Mouse (Mus musculus) MEL (cell line): ENCODE results near the gene Nenf. TPM values are rescaled to one million over a fixed set of nuclear protein-coding genes. Genes with fewer than 3 reads are reported as not detected.

Source experiments
- DNase-seq: peaks from one replicate; pipeline ENCODE4 v3.0.0; 2011; ENCODE audit warnings: low read depth, low spot score
- H3K27ac ChIP-seq: 2 replicates; pipeline ENCODE4 v1.5.1; 2012; ENCODE audit warnings: low read depth, mild to moderate bottlenecking, control low read depth, low read length, moderate library complexity; ENCODE audit not compliant: control insufficient read depth
- H3K27me3 ChIP-seq, 2 experiments: fragments of 150-350 bp in 1 of 2; sonication (generic) in 1 of 2; 2 replicates each; pipeline ENCODE4 v1.6.1; 2012; ENCODE audit warnings: low read length in 2 of 2, mild to moderate bottlenecking in 2 of 2, improper control_type of control experiment in 1 of 2, moderate library complexity in 1 of 2; ENCODE audit not compliant: insufficient read depth in 2 of 2, control insufficient read depth in 1 of 2
- H3K36me3 ChIP-seq, 2 experiments: 2 replicates each; pipeline ENCODE4 v1.6.1; 2012 to 2014; ENCODE audit warnings: low read length in 2 of 2, improper control_type of control experiment in 1 of 2, inconsistent platforms in 1 of 2, mild to moderate bottlenecking in 1 of 2; ENCODE audit not compliant: insufficient read depth in 2 of 2, control insufficient read depth in 1 of 2
- H3K4me1 ChIP-seq, 2 experiments: fragments of 150-350 bp in 1 of 2; sonication (generic) in 1 of 2; 2 replicates each; pipeline ENCODE4 v1.6.1; 2012; ENCODE audit warnings: low read length in 2 of 2, improper control_type of control experiment in 1 of 2, mild to moderate bottlenecking in 1 of 2; ENCODE audit not compliant: insufficient read depth in 2 of 2, control insufficient read depth in 1 of 2
- H3K4me3 ChIP-seq, 2 experiments: fragments of 150-350 bp in 1 of 2; sonication (generic) in 1 of 2; 2 replicates each; pipeline ENCODE4 v1.5.1; 2012; ENCODE audit warnings: low read depth in 2 of 2, low read length in 2 of 2, mild to moderate bottlenecking in 2 of 2, moderate library complexity in 2 of 2, control low read depth in 1 of 2, improper control_type of control experiment in 1 of 2; ENCODE audit not compliant: control insufficient read depth in 1 of 2, insufficient read depth in 1 of 2
- H3K79me2 ChIP-seq: 2 replicates; pipeline ENCODE4 v1.6.1; 2012; ENCODE audit warnings: mild to moderate bottlenecking, low read length, moderate library complexity; ENCODE audit not compliant: control insufficient read depth, poor library complexity, insufficient read depth
- H3K9ac ChIP-seq: 2 replicates; pipeline ENCODE4 v1.6.1; 2012; ENCODE audit warnings: low read depth, mild to moderate bottlenecking, control low read depth, low read length, moderate library complexity; ENCODE audit not compliant: control insufficient read depth, poor library complexity, severe bottlenecking
- H3K9me3 ChIP-seq: fragments of 150-350 bp; sonication (generic); replicated peaks from 2 replicates; pipeline ENCODE4 v1.6.1; 2012; ENCODE audit warnings: mild to moderate bottlenecking, low read length, improper control_type of control experiment, moderate library complexity; ENCODE audit not compliant: insufficient read depth
- BHLHE40 ChIP-seq: IDR thresholded peaks from 2 replicates; pipeline ENCODE4 v1.6.1; 2012; ENCODE audit warnings: low read depth, mild to moderate bottlenecking, inconsistent platforms, low read length, improper control_type of control experiment, borderline replicate concordance
- CHD1 ChIP-seq: IDR thresholded peaks from 2 replicates; pipeline ENCODE4 v1.6.1; 2012; ENCODE audit warnings: low read depth, mild to moderate bottlenecking, inconsistent platforms, low read length, improper control_type of control experiment
- CHD2 ChIP-seq: IDR thresholded peaks from 2 replicates; pipeline ENCODE4 v1.6.1; 2011; ENCODE audit warnings: low read length, improper control_type of control experiment
- CTCF ChIP-seq, 3 experiments: IDR thresholded peaks in 2 of 3; conservative IDR thresholded peaks in 1 of 3; 2 replicates each; pipeline ENCODE4 v1.5.1; 2011 to 2012; ENCODE audit warnings: low read length in 3 of 3, low read depth in 2 of 3, mild to moderate bottlenecking in 2 of 3, improper control_type of control experiment in 1 of 3, inconsistent platforms in 1 of 3, mixed read lengths in 1 of 3, moderate library complexity in 1 of 3; ENCODE audit not compliant: control insufficient read depth in 1 of 3, insufficient read depth in 1 of 3, poor library complexity in 1 of 3, severe bottlenecking in 1 of 3
- ELF1 ChIP-seq: IDR thresholded peaks from 2 replicates; pipeline ENCODE4 v1.6.1; 2014; ENCODE audit warnings: low read depth, mild to moderate bottlenecking, inconsistent platforms, low read length, improper control_type of control experiment, moderate library complexity
- GATA1 ChIP-seq: IDR thresholded peaks from 2 replicates; pipeline ENCODE4 v1.6.1; 2011; ENCODE audit warnings: low read depth, low read length, improper control_type of control experiment
- HCFC1 ChIP-seq: IDR thresholded peaks from 2 replicates; pipeline ENCODE4 v1.6.1; 2012; ENCODE audit warnings: low read depth, mild to moderate bottlenecking, inconsistent platforms, low read length, improper control_type of control experiment, moderate library complexity
- MAFK ChIP-seq: IDR thresholded peaks from 2 replicates; pipeline ENCODE4 v1.6.1; 2011; ENCODE audit warnings: low read depth, mild to moderate bottlenecking, low read length, improper control_type of control experiment, borderline replicate concordance
- MAX ChIP-seq: IDR thresholded peaks from 2 replicates; pipeline ENCODE4 v1.6.1; 2011; ENCODE audit warnings: low read length, improper control_type of control experiment
- MAZ ChIP-seq: IDR thresholded peaks from 2 replicates; pipeline ENCODE4 v1.6.1; 2012; ENCODE audit warnings: low read depth, mild to moderate bottlenecking, inconsistent platforms, low read length, improper control_type of control experiment
- MEF2A ChIP-seq: IDR thresholded peaks from 2 replicates; pipeline ENCODE4 v1.6.1; 2014; ENCODE audit warnings: low read depth, mild to moderate bottlenecking, inconsistent platforms, low read length, improper control_type of control experiment; ENCODE audit not compliant: poor library complexity, insufficient replicate concordance, severe bottlenecking; ENCODE audit errors: extremely low read depth
- MXI1 ChIP-seq: IDR thresholded peaks from 2 replicates; pipeline ENCODE4 v1.6.1; 2011; ENCODE audit warnings: mild to moderate bottlenecking, low read depth, low read length, improper control_type of control experiment
- MYB ChIP-seq: IDR thresholded peaks from 2 replicates; pipeline ENCODE4 v1.6.1; 2011; ENCODE audit warnings: mild to moderate bottlenecking, low read depth, low read length, improper control_type of control experiment
- MYC ChIP-seq: IDR thresholded peaks from 2 replicates; pipeline ENCODE4 v1.6.1; 2011; ENCODE audit warnings: low read depth, mild to moderate bottlenecking, low read length, improper control_type of control experiment, moderate library complexity
- NELFE ChIP-seq: IDR thresholded peaks from 2 replicates; pipeline ENCODE4 v1.6.1; 2011; ENCODE audit warnings: low read depth, low read length, improper control_type of control experiment
- POLR2A ChIP-seq, 2 experiments: IDR thresholded peaks; 2 replicates each; pipeline ENCODE4 v1.6.1; 2011 to 2012; ENCODE audit warnings: low read length in 2 of 2, mild to moderate bottlenecking in 2 of 2, control low read depth in 1 of 2, improper control_type of control experiment in 1 of 2, low read depth in 1 of 2, moderate library complexity in 1 of 2; ENCODE audit not compliant: control insufficient read depth in 1 of 2, insufficient read depth in 1 of 2, poor library complexity in 1 of 2
- POLR2AphosphoS2 ChIP-seq: IDR thresholded peaks from 2 replicates; pipeline ENCODE4 v1.6.1; 2011; ENCODE audit warnings: low read length, improper control_type of control experiment
- POLR2AphosphoS5 ChIP-seq: IDR thresholded peaks from 2 replicates; pipeline ENCODE4 v1.6.1; 2012; ENCODE audit warnings: low read depth, borderline replicate concordance, mild to moderate bottlenecking, inconsistent platforms, low read length, moderate library complexity, mixed read lengths
- RAD21 ChIP-seq: IDR thresholded peaks from 2 replicates; pipeline ENCODE4 v1.6.1; 2011; ENCODE audit warnings: mild to moderate bottlenecking, low read depth, low read length, improper control_type of control experiment
- SIN3A ChIP-seq: IDR thresholded peaks from 2 replicates; pipeline ENCODE4 v1.6.1; 2012; ENCODE audit warnings: low read length, improper control_type of control experiment, inconsistent platforms
- SMC3 ChIP-seq: IDR thresholded peaks from 2 replicates; pipeline ENCODE4 v1.6.1; 2011; ENCODE audit warnings: low read depth, low read length, improper control_type of control experiment
- TCF12 ChIP-seq: IDR thresholded peaks from 2 replicates; pipeline ENCODE4 v1.6.1; 2014; ENCODE audit warnings: low read depth, mild to moderate bottlenecking, inconsistent platforms, low read length, improper control_type of control experiment, moderate library complexity
- UBTF ChIP-seq: IDR thresholded peaks from 2 replicates; pipeline ENCODE4 v1.6.1; 2012; ENCODE audit warnings: low read depth, mild to moderate bottlenecking, inconsistent platforms, low read length, improper control_type of control experiment, moderate library complexity, borderline replicate concordance; ENCODE audit not compliant: insufficient read depth
- USF2 ChIP-seq, 2 experiments: IDR thresholded peaks; 2 replicates each; pipeline ENCODE4 v1.6.1; 2011 to 2012; ENCODE audit warnings: improper control_type of control experiment in 2 of 2, low read length in 2 of 2, borderline replicate concordance in 1 of 2, inconsistent platforms in 1 of 2, low read depth in 1 of 2, mild to moderate bottlenecking in 1 of 2; ENCODE audit not compliant: insufficient read depth in 1 of 2
- ZC3H11A ChIP-seq: IDR thresholded peaks from 2 replicates; pipeline ENCODE4 v1.6.1; 2012; ENCODE audit warnings: low read depth, mild to moderate bottlenecking, inconsistent platforms, low read length, improper control_type of control experiment
- ZNF384 ChIP-seq: IDR thresholded peaks from 2 replicates; pipeline ENCODE4 v1.6.1; 2012; ENCODE audit warnings: low read depth, mild to moderate bottlenecking, inconsistent platforms, low read length, improper control_type of control experiment
- polyA plus RNA-seq, 2 experiments: library from polyadenylated mRNA; stranded (reverse) in 1 of 2; unstranded in 1 of 2; fragments of >175 nt in 1 of 2; fragments of >200 nt in 1 of 2; gene quantifications; 2 replicates each; pipeline versions ENCODE4 v1.2.1 to v1.2.4; 2012; ENCODE audit warnings: low replicate concordance in 2 of 2, low read depth in 1 of 2; ENCODE audit not compliant: insufficient read length in 2 of 2, insufficient read depth in 1 of 2, missing spikeins in 1 of 2
- total RNA-seq: library from RNA; depleted of rRNA; stranded (reverse); fragments of 300-350 nt; gene quantifications from 2 replicates; pipeline ENCODE4 v1.2.3, GENCODE M21; 2012

The Nenf gene
- total and polyA plus RNA-seq, 3 experiments: 49.4 to 53.2 TPM; not detected in 1

- Histone ChIP-seq H3K27me3 (no peaks in the 10 kb centered on the region), H3K9me3 (no peaks in the 10 kb centered on the region), H3K4me1 (no peaks in the 10 kb centered on the region), H3K79me2 (no peaks in the 10 kb centered on the region), H3K36me3 (peaks cover 0 to 19% of the 10 kb centered on the region in 2 experiments; a peak in 2 of 4 replicates), H3K9ac (no peak overlapping the region), H3K27ac (no peak overlapping the region), H3K4me3 (no peak overlapping the region)
- TF ChIP-seq MXI1 (no peak), SIN3A (no peak), MEF2A (no peak), POLR2AphosphoS2 (no peak), MAZ (no peak), POLR2AphosphoS5 (no peak), ZC3H11A (no peak), MYB (no peak)
- no peak for DNase-seq
Measured at GRCm38 (mm10) chr1:191348996-191349395, 31.0 kb upstream of the Nenf start.

DNA sequence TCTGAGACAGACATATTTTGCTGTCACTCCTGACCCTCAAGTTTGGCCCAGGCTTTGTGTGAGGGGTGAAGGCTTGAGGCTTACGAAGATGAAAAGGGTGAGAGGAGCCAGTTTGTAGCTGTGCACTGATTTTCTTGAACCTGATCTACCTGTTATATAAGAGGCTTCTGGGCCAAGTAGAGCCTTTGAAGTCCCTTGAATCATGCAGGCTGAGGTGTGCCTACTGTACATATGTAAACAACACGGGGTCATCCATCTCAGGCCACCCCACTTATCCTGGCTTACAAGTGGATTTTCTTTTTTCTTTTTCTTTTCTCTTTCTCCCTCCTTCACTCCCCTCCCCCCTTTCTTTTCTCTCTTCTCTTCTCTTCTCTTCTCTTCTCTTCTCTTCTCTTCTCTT lies 30.6 kb upstream of the Nenf start:
- Histone ChIP-seq H3K4me3 (no peak overlapping the region), H3K79me2 (no peaks in the 10 kb centered on the region), H3K9me3 (no peaks in the 10 kb centered on the region)
- TF ChIP-seq CHD2 (no peak), POLR2AphosphoS2 (no peak), POLR2A (IDR thresholded peaks at IDR 0.05; ENCODE audit: control insufficient read depth in 1 of 2, insufficient read depth in 1 of 2, low read depth in 1 of 2, low read length in 2 of 2, poor library complexity in 1 of 2) (no peak), SMC3 (no peak), MEF2A (no peak), TCF12 (no peak), MXI1 (no peak), CHD1 (no peak)
- TF ChIP-seq, all 39 proteins: peak for 0
- Histone ChIP-seq H3K4me1 (no peaks in the 10 kb centered on the region), H3K9ac (no peak overlapping the region), H3K27me3 (no peaks in the 10 kb centered on the region), H3K27ac (no peak overlapping the region), H3K36me3 (peaks cover 0 to 17% of the 10 kb centered on the region in 2 experiments; a peak in 2 of 4 replicates)
- no peak for DNase-seq

DNA sequence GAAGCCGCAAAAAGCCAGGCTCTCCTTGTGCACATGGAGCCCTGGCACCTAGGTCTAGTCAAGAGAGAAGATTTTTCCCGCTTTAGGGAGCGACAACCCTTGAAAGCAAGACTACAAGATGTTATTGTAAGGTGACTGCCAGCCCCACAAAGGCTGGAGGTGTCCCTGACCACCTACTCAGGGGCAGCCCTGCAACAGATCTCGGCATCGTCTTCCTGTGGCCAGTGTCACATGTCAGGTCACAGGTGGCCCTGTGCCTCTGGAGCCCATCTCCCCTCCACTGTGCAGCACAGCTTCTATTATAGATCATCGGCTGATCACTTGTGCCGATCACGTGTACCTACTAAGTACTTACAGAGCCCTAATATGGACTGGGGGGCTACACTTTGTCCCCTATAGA lies 29.6 kb upstream of the Nenf start:
- DNase-seq: no peak
- no peaks in the 10 kb centered on the region for H3K4me1 ChIP-seq
- no peak overlapping the region for H3K9ac ChIP-seq
- peaks cover 0 to 13% of the 10 kb centered on the region in 2 experiments; a peak in 2 of 4 replicates for H3K36me3 ChIP-seq
- H3K27ac ChIP-seq: no peak overlapping the region
- no peak for TF ChIP-seq CHD2
- TF ChIP-seq ZNF384: no peak
- no peak for TF ChIP-seq CTCF (IDR thresholded peaks at IDR 0.05 in 2 of 3, conservative IDR thresholded peaks at IDR 0.05 in 1 of 3; ENCODE audit: control insufficient read depth in 1 of 3, insufficient read depth in 1 of 3, low read depth in 2 of 3, low read length in 3 of 3, poor library complexity in 1 of 3, severe bottlenecking in 1 of 3)
- no peak for TF ChIP-seq MYC
- TF ChIP-seq USF2 (IDR thresholded peaks at IDR 0.05; ENCODE audit: borderline replicate concordance in 1 of 2, insufficient read depth in 1 of 2, low read depth in 1 of 2, low read length in 2 of 2): no peak
- no peak for TF ChIP-seq RAD21
- TF ChIP-seq TCF12: no peak
- no peak for TF ChIP-seq MAX
- TF ChIP-seq ZC3H11A: no peak
- TF ChIP-seq BHLHE40: no peak
- no peak for TF ChIP-seq SIN3A
- no peak for TF ChIP-seq GATA1
- TF ChIP-seq UBTF: no peak
- no peak for TF ChIP-seq MAFK
- TF ChIP-seq POLR2AphosphoS5: no peak
- no peak for TF ChIP-seq ELF1
- TF ChIP-seq CHD1: no peak
- TF ChIP-seq HCFC1: no peak
- TF ChIP-seq MYB: no peak
- TF ChIP-seq NELFE: no peak
- TF ChIP-seq, all 39 proteins: peak for 0
- H3K4me3 ChIP-seq: no peak overlapping the region
- no peaks in the 10 kb centered on the region for H3K79me2 ChIP-seq
- H3K27me3 ChIP-seq: no peaks in the 10 kb centered on the region
- no peaks in the 10 kb centered on the region for H3K9me3 ChIP-seq
